Mouse (Mus musculus) MEL (cell line): ENCODE results near the gene Mboat2.

Experiments used
- CTCF ChIP-seq, 3 experiments: IDR thresholded peaks in 2 of 3; conservative IDR thresholded peaks in 1 of 3; 2 replicates each; pipeline ENCODE4 v1.5.1; 2011 to 2012; ENCODE audit warnings: low read length in 3 of 3, low read depth in 2 of 3, mild to moderate bottlenecking in 2 of 3, improper control_type of control experiment in 1 of 3, inconsistent platforms in 1 of 3, mixed read lengths in 1 of 3, moderate library complexity in 1 of 3; ENCODE audit not compliant: control insufficient read depth in 1 of 3, insufficient read depth in 1 of 3, poor library complexity in 1 of 3, severe bottlenecking in 1 of 3
- E2F4 ChIP-seq: IDR thresholded peaks from 2 replicates; pipeline ENCODE4 v1.6.1; 2011; ENCODE audit warnings: low read depth, low read length, improper control_type of control experiment, borderline replicate concordance
- EP300 ChIP-seq, 2 experiments: IDR thresholded peaks; 2 replicates each; pipeline ENCODE4 v1.6.1; 2011; ENCODE audit warnings: improper control_type of control experiment in 2 of 2, low read length in 2 of 2, low read depth in 1 of 2, mild to moderate bottlenecking in 1 of 2
- HCFC1 ChIP-seq: IDR thresholded peaks from 2 replicates; pipeline ENCODE4 v1.6.1; 2012; ENCODE audit warnings: low read depth, mild to moderate bottlenecking, inconsistent platforms, low read length, improper control_type of control experiment, moderate library complexity
- KAT2A ChIP-seq: conservative IDR thresholded peaks from 2 replicates; pipeline ENCODE4 v1.6.1; 2012; ENCODE audit warnings: low read depth, low read length, improper control_type of control experiment, inconsistent platforms
- MYC ChIP-seq: IDR thresholded peaks from 2 replicates; pipeline ENCODE4 v1.6.1; 2011; ENCODE audit warnings: low read depth, mild to moderate bottlenecking, low read length, improper control_type of control experiment, moderate library complexity
- RAD21 ChIP-seq: IDR thresholded peaks from 2 replicates; pipeline ENCODE4 v1.6.1; 2011; ENCODE audit warnings: mild to moderate bottlenecking, low read depth, low read length, improper control_type of control experiment
- SMC3 ChIP-seq: IDR thresholded peaks from 2 replicates; pipeline ENCODE4 v1.6.1; 2011; ENCODE audit warnings: low read depth, low read length, improper control_type of control experiment
- TBP ChIP-seq: IDR thresholded peaks from 2 replicates; pipeline ENCODE4 v1.8.0; 2011; ENCODE audit warnings: low read depth, low read length, improper control_type of control experiment
- ZC3H11A ChIP-seq: IDR thresholded peaks from 2 replicates; pipeline ENCODE4 v1.6.1; 2012; ENCODE audit warnings: low read depth, mild to moderate bottlenecking, inconsistent platforms, low read length, improper control_type of control experiment
- ZKSCAN1 ChIP-seq: IDR thresholded peaks from 2 replicates; pipeline ENCODE4 v1.6.1; 2012; ENCODE audit warnings: low read depth, mild to moderate bottlenecking, inconsistent platforms, low read length, improper control_type of control experiment, moderate library complexity

DNA sequence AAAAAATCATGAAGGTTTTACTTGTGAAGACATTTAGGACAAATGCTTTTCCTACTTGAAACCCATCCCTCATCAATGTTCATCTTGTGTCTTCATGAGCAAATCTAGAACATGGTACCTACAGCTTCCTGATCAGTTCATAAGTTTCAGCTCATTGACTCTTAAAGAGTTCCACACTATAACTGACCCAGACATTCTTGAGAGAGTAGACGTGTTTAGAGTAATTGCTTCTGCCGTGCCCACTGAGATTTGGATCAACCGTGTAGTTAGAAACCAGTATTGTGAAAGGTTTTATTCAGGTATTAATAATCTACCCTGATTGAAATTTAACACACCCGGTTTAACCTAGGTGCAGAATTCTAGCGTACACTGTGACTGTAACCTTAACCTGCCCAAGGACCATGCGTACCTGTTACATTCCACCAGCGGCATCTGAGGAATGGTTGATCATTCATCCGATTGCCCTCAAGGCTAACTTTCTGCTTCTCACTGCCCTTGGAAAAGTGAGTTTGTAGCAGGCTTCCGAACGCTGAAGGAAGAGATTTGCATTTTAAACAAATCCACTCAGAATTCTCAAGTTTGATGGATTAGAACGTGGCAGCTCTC, 131.8 kb downstream of the Mboat2 start:
- TF ChIP-seq CTCF (IDR thresholded peaks at IDR 0.05 in 2 of 3, conservative IDR thresholded peaks at IDR 0.05 in 1 of 3; ENCODE audit: control insufficient read depth in 1 of 3, insufficient read depth in 1 of 3, low read depth in 2 of 3, low read length in 3 of 3, poor library complexity in 1 of 3, severe bottlenecking in 1 of 3) (no peak), KAT2A (no peak), SMC3 (no peak), E2F4 (no peak), HCFC1 (no peak), RAD21 (no peak), ZC3H11A (no peak), ZKSCAN1 (no peak), EP300 (IDR thresholded peaks at IDR 0.05; ENCODE audit: low read depth in 1 of 2, low read length in 2 of 2) (no peak), TBP (no peak), MYC (no peak)
